Mouse (Mus musculus): ENCODE data around the gene Slc25a13.

DNA sequence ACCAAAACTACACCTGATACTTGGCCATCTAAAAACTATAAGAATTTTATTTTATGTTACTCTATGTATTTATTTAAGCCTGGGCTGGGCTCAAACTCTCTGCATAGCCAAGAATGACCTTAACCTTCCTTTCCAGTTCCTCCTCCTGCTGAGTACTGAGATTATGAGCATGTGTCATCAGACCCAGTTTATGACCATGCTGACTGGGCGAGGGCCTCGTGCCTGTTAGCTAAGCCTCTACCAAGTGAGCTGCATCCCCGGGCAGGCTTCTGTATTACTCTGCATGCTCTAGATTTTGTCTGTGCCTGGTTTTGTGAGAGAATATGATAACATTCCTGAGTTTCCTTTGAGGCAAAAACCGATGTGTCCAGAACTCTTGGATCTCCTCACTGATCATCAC lies 96.1 kb downstream of the Slc25a13 start:
- no peak for TF ChIP-seq TCF12 (IDR thresholded peaks at IDR 0.05; ENCODE audit: low read depth, low read length)
- no peak for TF ChIP-seq MAFK (IDR thresholded peaks at IDR 0.05; ENCODE audit: insufficient replicate concordance, low read length)
- no peak for TF ChIP-seq ZC3H11A (IDR thresholded peaks at IDR 0.05; ENCODE audit: low read depth, low read length)
- no peak for TF ChIP-seq CHD2 (IDR thresholded peaks at IDR 0.05; ENCODE audit: low read length)
- TF ChIP-seq BHLHE40 (IDR thresholded peaks at IDR 0.05; ENCODE audit: low read depth, low read length) = no peak
- no peak for TF ChIP-seq MEF2A (IDR thresholded peaks at IDR 0.05; ENCODE audit: borderline replicate concordance, low read depth, low read length)
- TF ChIP-seq SMC3 (IDR thresholded peaks at IDR 0.05; ENCODE audit: low read depth, low read length) = no peak
